Mouse (Mus musculus) cortical plate, adult 2 months (tissue): ENCODE results near the gene Gm37240. TPM values are rescaled to one million over a fixed set of nuclear protein-coding genes. Genes with fewer than 3 reads are reported as not detected.

ENCODE experiments used
- H3K27ac ChIP-seq: fragments of 200-500 bp; 2 replicates; pipeline ENCODE4 v1.5.1; 2012; ENCODE audit warnings: low read length, control low read depth, inconsistent platforms; ENCODE audit not compliant: insufficient read depth
- H3K4me1 ChIP-seq: fragments of 200-500 bp; 2 replicates; pipeline ENCODE4 v1.6.1; 2011; ENCODE audit warnings: low read length; ENCODE audit not compliant: control insufficient read depth, insufficient read depth
- H3K4me3 ChIP-seq: fragments of 200-500 bp; 2 replicates; pipeline ENCODE4 v1.5.1; 2011; ENCODE audit warnings: mild to moderate bottlenecking, low read length, control low read depth; ENCODE audit not compliant: insufficient read depth
- CTCF ChIP-seq: fragments of 200-500 bp; IDR thresholded peaks from 2 replicates; pipeline ENCODE4 v1.5.1; 2011; ENCODE audit warnings: mild to moderate bottlenecking, control low read depth, low read length; ENCODE audit not compliant: insufficient read depth; ENCODE audit errors: extremely low read depth
- POLR2A ChIP-seq: fragments of 200-500 bp; IDR thresholded peaks from 2 replicates; pipeline ENCODE4 v1.6.1; 2011; ENCODE audit warnings: mild to moderate bottlenecking, low read length, control low read depth; ENCODE audit not compliant: insufficient read depth; ENCODE audit errors: extremely low read depth
- polyA plus RNA-seq: library from polyadenylated mRNA; depleted of rRNA; stranded (reverse); fragments of >200 nt; gene quantifications from 2 replicates; pipeline ENCODE4 v1.2.3, GENCODE M21; 2012

The Gm37240 gene
- polyA plus RNA-seq, 1 experiment, result 0.81 TPM

GRCm38 (mm10) chr3:84715073-84715768 is 1172.1 kb downstream of the Gm37240 start:
- Histone ChIP-seq H3K4me3 (no peak overlapping the region), H3K4me1 (no peaks in the 10 kb centered on the region), H3K27ac (no peak overlapping the region)
- TF ChIP-seq POLR2A (no peak), CTCF (no peak)

GRCm38 (mm10) chr3:84712941-84713340 is 1174.4 kb downstream of the Gm37240 start:
- Histone ChIP-seq H3K4me1 (no peaks in the 10 kb centered on the region), H3K4me3 (no peak overlapping the region), H3K27ac (no peak overlapping the region)
- no peak for TF ChIP-seq POLR2A
- TF ChIP-seq CTCF, result no peak

DNA sequence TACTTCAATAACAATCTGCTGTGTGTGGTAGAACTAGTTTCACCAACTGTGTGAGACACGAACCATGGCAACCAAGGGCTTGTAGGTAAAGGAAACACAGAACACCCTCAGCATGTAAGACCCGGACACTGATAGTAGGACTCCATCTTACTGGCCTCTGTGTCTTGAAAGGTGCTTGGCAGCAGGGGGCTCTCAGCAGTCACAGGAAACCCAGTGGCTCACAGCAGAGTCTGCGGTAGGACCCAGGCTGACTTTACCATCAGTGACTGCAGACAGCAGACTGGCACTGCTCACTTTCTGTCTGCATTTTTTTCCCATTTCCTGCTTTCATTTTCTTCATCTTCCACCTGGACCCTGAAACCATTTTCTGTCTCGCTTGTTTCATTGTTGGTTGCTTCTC is 1176.6 kb downstream of the Gm37240 start:
- H3K4me1 ChIP-seq, result no peaks in the 10 kb centered on the region
- no peak overlapping the region for H3K4me3 ChIP-seq
- no peak overlapping the region for H3K27ac ChIP-seq
- no peak for TF ChIP-seq CTCF
- no peak for TF ChIP-seq POLR2A

- Histone ChIP-seq H3K27ac (no peak overlapping the region), H3K4me1 (no peaks in the 10 kb centered on the region), H3K4me3 (no peak overlapping the region)
- no peak for TF ChIP-seq CTCF
- no peak for TF ChIP-seq POLR2A
These were observed 1177.4 kb downstream of the Gm37240 start for GRCm38 (mm10) chr3:84709967-84710366.

GRCm38 (mm10) chr3:84709100-84709499 is 1178.2 kb downstream of the Gm37240 start:
- no peak for TF ChIP-seq POLR2A
- TF ChIP-seq CTCF, result no peak
- Histone ChIP-seq H3K4me3 (no peak overlapping the region), H3K4me1 (no peaks in the 10 kb centered on the region), H3K27ac (no peak overlapping the region)

DNA sequence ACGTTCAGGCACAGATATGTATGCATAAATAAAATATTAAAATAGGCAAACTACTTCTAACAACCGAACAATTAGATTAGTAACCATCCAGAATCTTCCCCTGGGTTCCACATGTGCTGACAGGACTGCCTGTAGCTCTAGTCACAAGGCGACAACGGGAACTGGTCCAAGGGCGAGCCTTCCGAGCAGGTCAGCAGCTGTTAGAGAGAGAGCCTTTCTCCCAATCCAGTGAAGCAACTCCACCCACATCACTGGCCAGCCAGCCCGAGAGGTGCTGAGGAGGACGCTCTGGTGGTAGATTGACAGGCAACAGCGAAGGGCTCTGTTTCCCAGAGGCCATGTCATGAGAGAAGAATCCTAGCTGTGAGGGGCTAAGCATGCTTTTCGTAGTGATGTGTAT is 1178.8 kb downstream of the Gm37240 start:
- no peaks in the 10 kb centered on the region for H3K4me1 ChIP-seq
- no peak for TF ChIP-seq CTCF
- TF ChIP-seq POLR2A, result no peak
- no peak overlapping the region for H3K27ac ChIP-seq
- H3K4me3 ChIP-seq, result no peak overlapping the region

GRCm38 (mm10) chr3:84705224-84705623 is 1182.1 kb downstream of the Gm37240 start:
- Histone ChIP-seq H3K27ac (no peak overlapping the region), H3K4me1 (no peaks in the 10 kb centered on the region), H3K4me3 (no peak overlapping the region)
- TF ChIP-seq POLR2A, result no peak

GRCm38 (mm10) chr3:84703083-84703810 is 1184.1 kb downstream of the Gm37240 start:
- TF ChIP-seq POLR2A, result no peak
- no peak for TF ChIP-seq CTCF
- Histone ChIP-seq H3K4me3 (no peak overlapping the region), H3K27ac (no peak overlapping the region), H3K4me1 (no peaks in the 10 kb centered on the region)

GRCm38 (mm10) chr3:84701964-84702363 is 1185.4 kb downstream of the Gm37240 start:
- TF ChIP-seq CTCF, result no peak
- no peak for TF ChIP-seq POLR2A
- no peak overlapping the region for H3K27ac ChIP-seq
- H3K4me1 ChIP-seq, result no peaks in the 10 kb centered on the region
- H3K4me3 ChIP-seq, result no peak overlapping the region

DNA sequence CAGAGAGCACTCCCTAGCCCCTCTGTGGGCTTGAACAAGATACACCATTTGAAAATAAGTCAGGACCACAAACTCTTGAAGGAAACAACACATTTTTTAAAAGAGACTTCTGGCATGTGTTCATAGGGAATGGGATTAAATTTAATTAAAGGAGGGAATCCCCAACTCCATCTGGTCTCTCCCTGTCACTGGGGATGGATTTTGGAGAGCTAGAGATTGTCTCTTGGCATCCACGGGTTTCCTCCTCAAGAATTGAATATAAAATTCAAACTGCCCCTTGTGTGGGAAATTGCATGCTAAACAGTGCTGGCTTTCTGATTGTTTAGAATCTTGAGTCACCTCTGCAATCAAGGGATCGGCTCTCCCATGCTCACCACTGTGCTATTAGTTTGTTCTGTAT is 1185.8 kb downstream of the Gm37240 start:
- TF ChIP-seq CTCF (no peak), POLR2A (no peak)
- no peak overlapping the region for H3K4me3 ChIP-seq
- peaks cover 1% of the 10 kb centered on the region; the same call in 1 of the 2 replicates for H3K4me1 ChIP-seq
- H3K27ac ChIP-seq, result no peak overlapping the region
